Mouse (Mus musculus): ENCODE results near the gene Pitpnb.

The Pitpnb gene

GRCm38 (mm10) chr5:111344721-111345400, 14.3 kb downstream of the Pitpnb start:
- DNase-seq (ENCODE audit: low spot score in 2 of 2) = peak in 1 of 2 experiments; percentile 48

- no peak for DNase-seq (ENCODE audit: low spot score in 2 of 2)
These were observed 26.5 kb downstream of the Pitpnb start for GRCm38 (mm10) chr5:111356811-111357617.

- DNase-seq (ENCODE audit: low spot score in 2 of 2) = no peak
These were observed 30.0 kb downstream of the Pitpnb start for GRCm38 (mm10) chr5:111360546-111360945.

GRCm38 (mm10) chr5:111361058-111361457, 30.5 kb downstream of the Pitpnb start:
- no peak for DNase-seq (ENCODE audit: low spot score in 2 of 2)

- DNase-seq (ENCODE audit: low spot score in 2 of 2) = no peak
These were observed 31.3 kb downstream of the Pitpnb start for GRCm38 (mm10) chr5:111361846-111362245.

GRCm38 (mm10) chr5:111363446-111364062, 33.0 kb downstream of the Pitpnb start:
- no peak for DNase-seq (ENCODE audit: low spot score in 2 of 2)

- DNase-seq (ENCODE audit: low spot score in 2 of 2) = no peak
These were observed 34.0 kb downstream of the Pitpnb start for GRCm38 (mm10) chr5:111364533-111364932.

GRCm38 (mm10) chr5:111366140-111366539, 35.6 kb downstream of the Pitpnb start:
- no peak for DNase-seq (ENCODE audit: low spot score in 2 of 2)

- peak in 1 of 2 experiments; percentile 43 for DNase-seq (ENCODE audit: low spot score in 2 of 2)
These were observed 37.5 kb downstream of the Pitpnb start for GRCm38 (mm10) chr5:111367937-111368517.

- DNase-seq (ENCODE audit: low spot score in 2 of 2) = peak in 1 of 2 experiments; percentile 26
These were observed 38.0 kb downstream of the Pitpnb start for GRCm38 (mm10) chr5:111368576-111368975.

GRCm38 (mm10) chr5:111375616-111376015, 45.1 kb downstream of the Pitpnb start:
- peak in 1 of 2 experiments; percentile 50 for DNase-seq (ENCODE audit: low spot score in 2 of 2)

GRCm38 (mm10) chr5:111376276-111377020, 45.9 kb downstream of the Pitpnb start:
- peak in 1 of 2 experiments; percentile 40 for DNase-seq (ENCODE audit: low spot score in 2 of 2)

GRCm38 (mm10) chr5:111378126-111378993, 47.8 kb downstream of the Pitpnb start:
- no peak for DNase-seq (ENCODE audit: low spot score in 2 of 2)

GRCm38 (mm10) chr5:111383335-111383734, 52.8 kb downstream of the Pitpnb start:
- DNase-seq (ENCODE audit: low spot score in 2 of 2) = no peak

- DNase-seq (ENCODE audit: low spot score in 2 of 2) = no peak
These were observed 60.3 kb downstream of the Pitpnb start for GRCm38 (mm10) chr5:111390911-111391310.

- no peak for DNase-seq (ENCODE audit: low spot score in 2 of 2)
These were observed 60.9 kb downstream of the Pitpnb start for GRCm38 (mm10) chr5:111391485-111391884.

- DNase-seq (ENCODE audit: low spot score in 2 of 2) = peak; percentile 53 to 82
These were observed 63.0 kb downstream of the Pitpnb start for GRCm38 (mm10) chr5:111393346-111394197.

GRCm38 (mm10) chr5:111394198-111395053, 63.9 kb downstream of the Pitpnb start:
- no peak for DNase-seq (ENCODE audit: low spot score in 2 of 2)

Measured in urinary bladder, postnatal 4 days (tissue).